Mouse (Mus musculus): ENCODE results near the gene 3110040M04Rik.
"Not testable (repeated sequence)": the region's sequence is repeated elsewhere in the genome, so short reads cannot be mapped to it uniquely, and the experiment has no call there.

The 3110040M04Rik gene

GRCm38 (mm10) chr1:151203818-151204217 is at the start of gene 3110040M04Rik:
3110040M04Rik (plus strand) TSS chr1:151204121.
- not testable (repeated sequence) for DNase-seq (ENCODE audit: low spot score)

- DNase-seq (ENCODE audit: low spot score) = not testable (repeated sequence)
Measured at GRCm38 (mm10) chr1:151154131-151154530, 49.8 kb upstream of the 3110040M04Rik start.

GRCm38 (mm10) chr1:151156129-151156528 is 47.8 kb upstream of the 3110040M04Rik start:
- DNase-seq (ENCODE audit: low spot score) = no peak

- no peak for DNase-seq (ENCODE audit: low spot score)
Measured at GRCm38 (mm10) chr1:151156777-151157632, 46.9 kb upstream of the 3110040M04Rik start.

GRCm38 (mm10) chr1:151157963-151158856 is 45.7 kb upstream of the 3110040M04Rik start:
- no peak for DNase-seq (ENCODE audit: low spot score)

GRCm38 (mm10) chr1:151158857-151159510 is 44.9 kb upstream of the 3110040M04Rik start:
- DNase-seq (ENCODE audit: low spot score) = no peak

- no peak for DNase-seq (ENCODE audit: low spot score)
Measured at GRCm38 (mm10) chr1:151166031-151166430, 37.9 kb upstream of the 3110040M04Rik start.

GRCm38 (mm10) chr1:151167297-151168047 is 36.4 kb upstream of the 3110040M04Rik start:
- no peak for DNase-seq (ENCODE audit: low spot score)

GRCm38 (mm10) chr1:151168637-151169036 is 35.3 kb upstream of the 3110040M04Rik start:
- no peak for DNase-seq (ENCODE audit: low spot score)

GRCm38 (mm10) chr1:151171572-151172461 is 32.1 kb upstream of the 3110040M04Rik start:
- no peak for DNase-seq (ENCODE audit: low spot score)

GRCm38 (mm10) chr1:151177030-151177936 is 26.6 kb upstream of the 3110040M04Rik start:
- no peak for DNase-seq (ENCODE audit: low spot score)

GRCm38 (mm10) chr1:151177937-151178271 is 26.0 kb upstream of the 3110040M04Rik start:
- no peak for DNase-seq (ENCODE audit: low spot score)

GRCm38 (mm10) chr1:151178505-151179083 is 25.3 kb upstream of the 3110040M04Rik start:
- no peak for DNase-seq (ENCODE audit: low spot score)

GRCm38 (mm10) chr1:151180167-151180566 is 23.8 kb upstream of the 3110040M04Rik start:
- DNase-seq (ENCODE audit: low spot score) = no peak

- not testable (repeated sequence) for DNase-seq (ENCODE audit: low spot score)
Measured at GRCm38 (mm10) chr1:151182266-151182665, 21.7 kb upstream of the 3110040M04Rik start, which contains the start of gene Gm47985. Gm47985 (plus strand) TSS chr1:151182537.

GRCm38 (mm10) chr1:151186186-151186585 is 17.7 kb upstream of the 3110040M04Rik start:
- not testable (repeated sequence) for DNase-seq (ENCODE audit: low spot score)

- DNase-seq (ENCODE audit: low spot score) = not testable (repeated sequence)
Measured at GRCm38 (mm10) chr1:151186879-151187424, 17.0 kb upstream of the 3110040M04Rik start.

- no peak for DNase-seq (ENCODE audit: low spot score)
Measured at GRCm38 (mm10) chr1:151188469-151188868, 15.5 kb upstream of the 3110040M04Rik start.
